8 mouse cellular contexts compared by ENCODE assay signal in genomic region chr10:13967451-13968233, GRCm38 (mm10). TPM values are rescaled to one million over a fixed set of nuclear protein-coding genes. Genes with fewer than 3 reads are reported as not detected.
DNase-seq lines count a peak whose midpoint lies in the region; ATAC-seq and TF ChIP-seq lines count a peak whose summit lies in the region.

No protein-coding gene starts in this region.

- H3K4me3 ChIP-seq in forebrain, postnatal 0 days (ENCODE audit: low read depth, low read length) = peak overlapping the region; percentile 90
- H3K4me3 ChIP-seq in layer of hippocampus, adult 2 months = peak overlapping the region; percentile 66
- peak overlapping the region; percentile 85 for H3K4me3 ChIP-seq in neural tube, embryonic 14.5 days (ENCODE audit: low read depth, low read length)

- H3K9ac ChIP-seq in forebrain, postnatal 0 days = peak overlapping the region; percentile 97
- peak overlapping the region; percentile 93 for H3K9ac ChIP-seq in neural tube, embryonic 14.5 days (replicated peaks; ENCODE audit: low read depth, low read length)

- intact Hi-C loops in heart, postnatal 36 days (cut with DNase I) = loop anchor here (1.0 to 2.0 kb wide), 5 partner anchors 15 to 403 kb away; no protein-coding TSS in a partner anchor

- H3K27me3 ChIP-seq in forebrain, postnatal 0 days (ENCODE audit: insufficient read depth, low read length) = no peaks in the 10 kb centered on the region
- no peaks in the 10 kb centered on the region for H3K27me3 ChIP-seq in neural tube, embryonic 14.5 days (ENCODE audit: control insufficient read depth, insufficient read depth, low read length)

- H3K36me3 ChIP-seq in forebrain, postnatal 0 days (ENCODE audit: insufficient read depth) = no peaks in the 10 kb centered on the region
- no peaks in the 10 kb centered on the region for H3K36me3 ChIP-seq in neural tube, embryonic 14.5 days (ENCODE audit: control insufficient read depth, insufficient read depth, low read length)

- peak; percentile 94 to 95 for DNase-seq in CD8-positive naive resting alpha-beta T cell, adult 2 months (ENCODE audit: low read depth in 2 of 2, low spot score in 2 of 2)
- peak; percentile 67 for DNase-seq in cerebellum, adult 11 months
- DNase-seq in forebrain, postnatal 0 days = peak; percentile 87
- DNase-seq in heart, postnatal 36 days = peak; percentile 87 to 89
- peak; percentile 77 to 78 for DNase-seq in layer of hippocampus, adult 2 months (ENCODE audit: low spot score in 2 of 2)
- peak; percentile 83 for DNase-seq in lung, adult 18-20 months
- DNase-seq in telencephalon, adult 2 months (ENCODE audit: low read depth, low spot score) = peak; percentile 89

- no peaks in the 10 kb centered on the region for H3K9me3 ChIP-seq in forebrain, postnatal 0 days (ENCODE audit: low read length)
- no peaks in the 10 kb centered on the region for H3K9me3 ChIP-seq in neural tube, embryonic 14.5 days (ENCODE audit: control insufficient read depth, low read length)

- peak overlapping the region; percentile 99 for H3K4me2 ChIP-seq in forebrain, postnatal 0 days (ENCODE audit: low read depth)
- H3K4me2 ChIP-seq in neural tube, embryonic 14.5 days (ENCODE audit: low read depth, low read length) = peak overlapping the region; percentile 97

- no peaks in the 10 kb centered on the region for H3K4me1 ChIP-seq in forebrain, postnatal 0 days (ENCODE audit: insufficient read depth)
- no peaks in the 10 kb centered on the region for H3K4me1 ChIP-seq in neural tube, embryonic 14.5 days (ENCODE audit: control insufficient read depth, insufficient read depth, low read length)

- peak overlapping the region; percentile 98 for H3K27ac ChIP-seq in forebrain, postnatal 0 days (ENCODE audit: low read depth, low read length)
- H3K27ac ChIP-seq in layer of hippocampus, adult 2 months = peak overlapping the region; percentile 100
- peak overlapping the region; percentile 99 for H3K27ac ChIP-seq in neural tube, embryonic 14.5 days (ENCODE audit: low read depth, low read length)

- WGBS in forebrain, postnatal 0 days = 1% methylated on average over 36 of the region's 36 CpGs
- under 1% methylated on average over 32 of the region's 36 CpGs for WGBS in neural tube, embryonic 14.5 days

- no peak for TF ChIP-seq CTCF in forebrain, postnatal 0 days (IDR thresholded peaks at IDR 0.05; ENCODE audit: low read depth)
- TF ChIP-seq CTCF in layer of hippocampus, adult 2 months (conservative IDR thresholded peaks at IDR 0.05) = no peak

- ATAC-seq in forebrain, postnatal 0 days = peak; percentile 78
- ATAC-seq in neural tube, embryonic 14.5 days (ENCODE audit: low read depth) = peak; percentile 73

RNA-seq across cellular contexts. Expression of gene Hivep2, which starts 1.8 kb away (rescaled TPM):
- 55.4 and 66.6 TPM in 2 replicates for total RNA-seq in forebrain, postnatal 0 days (2014; rRNA removed)
- polyA plus RNA-seq in forebrain, postnatal 0 days (2015; fragmentation: Nextera tagmentation; extraction: Ambion mirVana) = 17.8 and 22.9 TPM in 2 replicates
- 10 to 100 TPM; 23.5 to 25.2 TPM for total RNA-seq in heart, postnatal 36 days (2021)
- total RNA-seq in layer of hippocampus, adult 2 months (2021) = 100 to 1,000 TPM; 203 to 210 TPM
- 16.7 and 21.0 TPM in 2 replicates for polyA plus RNA-seq in neural tube, embryonic 14.5 days (2014; fragmentation: Nextera tagmentation; extraction: Ambion mirVana)

Comparison
In these comparisons a context has a peak if more than half of its experiments do, and no peak if none do; other contexts are left out.
1. Peak in every context shown above with its lines: DNase-seq, ATAC-seq, H3K4me3 ChIP-seq and H3K27ac ChIP-seq.